Mouse (Mus musculus) bone marrow macrophage, adult 2 months (primary cell): ENCODE data around the gene Nfkbie.

Source experiments
- CTCF ChIP-seq: IDR thresholded peaks from 2 replicates; pipeline ENCODE4 v1.5.1; 2012; ENCODE audit warnings: low read depth, mild to moderate bottlenecking, low read length, moderate library complexity
- POLR2A ChIP-seq: IDR thresholded peaks from 2 replicates; pipeline ENCODE4 v1.6.1; 2012; ENCODE audit warnings: mild to moderate bottlenecking, low read depth, low read length, borderline replicate concordance

DNA sequence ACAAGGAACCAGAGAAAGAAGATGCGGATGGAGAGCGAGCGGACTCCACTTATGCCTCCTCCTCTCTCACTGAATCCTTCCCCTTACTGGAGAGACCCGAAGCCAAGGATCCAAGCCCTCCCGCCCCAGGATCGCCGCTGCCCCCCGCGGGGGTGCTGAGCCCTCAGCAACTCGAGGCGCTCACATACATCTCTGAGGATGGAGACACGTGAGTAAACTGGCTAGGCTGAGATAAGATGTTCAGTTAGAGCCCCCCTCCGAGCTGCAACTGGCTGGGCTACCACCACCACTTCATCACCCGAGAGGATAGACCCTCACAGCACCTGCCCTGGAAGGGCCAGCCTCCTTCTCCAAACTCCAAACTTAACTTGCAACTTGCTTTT is 595 bp downstream of the Nfkbie start:
- TF ChIP-seq CTCF, result no peak; the same call in 1 of the 2 replicates
- TF ChIP-seq POLR2A, result no peak
